Mouse (Mus musculus) erythroblast, embryonic 14.5 days (primary cell): ENCODE results near the gene Cacna1s.

Experiments
- GATA1 ChIP-seq: IDR thresholded peaks from 2 replicates; pipeline ENCODE4 v1.6.1; 2012; ENCODE audit warnings: low read length, inconsistent platforms, mixed read lengths
- TAL1 ChIP-seq: IDR thresholded peaks from 3 replicates; pipeline ENCODE4 v1.6.1; 2012; ENCODE audit warnings: low read length, inconsistent platforms, mixed read lengths

DNA sequence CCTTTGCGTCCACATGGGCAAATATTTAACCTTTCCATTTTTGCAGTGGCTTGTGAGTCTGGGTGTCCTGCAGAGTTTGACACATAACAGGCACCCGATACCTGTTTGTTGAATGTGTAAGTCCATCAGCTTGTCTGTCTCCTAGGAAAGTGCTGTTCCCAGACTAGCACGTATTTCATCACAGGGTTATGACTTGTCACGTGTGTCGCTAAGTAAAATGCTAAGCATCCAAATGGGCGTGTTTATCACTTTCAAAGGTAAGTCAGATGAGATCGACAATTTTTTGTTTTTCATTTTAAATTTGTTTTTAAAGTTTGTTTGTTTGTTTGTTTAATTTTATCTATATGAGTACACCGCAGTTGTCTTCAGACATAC, 44.4 kb upstream of the Cacna1s start:
- TF ChIP-seq TAL1 (no peak), GATA1 (no peak)
